ENCODE assay signal across 37 mouse cellular contexts in the genomic region with DNA sequence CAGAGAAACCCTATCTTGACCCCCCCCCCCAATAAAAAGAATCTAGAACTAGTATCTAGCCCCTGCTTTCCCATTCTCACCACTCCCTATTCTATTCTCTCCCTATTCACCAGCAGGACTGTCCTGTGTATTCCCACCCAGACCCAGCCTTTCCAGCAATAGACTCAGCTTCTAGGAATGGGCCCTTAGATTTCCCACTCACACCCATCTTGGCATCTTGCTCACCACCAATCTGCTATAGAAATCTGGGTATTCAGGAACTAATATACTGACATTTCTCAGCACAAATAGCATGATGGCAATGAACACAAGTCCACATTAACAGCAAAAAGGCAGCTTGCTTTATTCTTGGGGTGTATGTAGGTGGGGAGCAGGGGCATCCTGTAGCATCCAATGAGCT. TPM values are rescaled to one million over a fixed set of nuclear protein-coding genes. Genes with fewer than 3 reads are reported as not detected.
"Had no signal": no experiment of that assay in that cellular context is flagged by ENCODE, and none has a peak within 500 bp of the region (broad histone marks: within the 10 kb centered on the region; RNA-seq: fewer than 3 reads in every experiment).

No protein-coding gene starts in this region.

- H3K4me3 ChIP-seq: limb, embryonic 10.5 days; limb, embryonic 12.5 days; limb, embryonic 13.5 days; limb, embryonic 15.5 days; liver, embryonic 12.5 days; liver, embryonic 13.5 days; liver, embryonic 15.5 days; lung, embryonic 15.5 days; megakaryocyte, embryonic 14.5 days; midbrain, embryonic 10.5 days; midbrain, embryonic 12.5 days; midbrain, embryonic 13.5 days; midbrain, embryonic 15.5 days; myocyte; neural tube, embryonic 12.5 days had no signal

- H3K27ac ChIP-seq: limb, embryonic 10.5 days; limb, embryonic 12.5 days; limb, embryonic 13.5 days; limb, embryonic 15.5 days; liver, embryonic 12.5 days; liver, embryonic 13.5 days; liver, embryonic 14.5 days; liver, embryonic 15.5 days; lung, embryonic 15.5 days; macrophage; midbrain, embryonic 10.5 days; midbrain, embryonic 12.5 days; midbrain, embryonic 15.5 days; neural tube, embryonic 12.5 days had no signal

- H3K27me3 ChIP-seq: limb, embryonic 13.5 days; limb, embryonic 15.5 days; liver, embryonic 13.5 days; liver, embryonic 15.5 days; lung, embryonic 15.5 days; midbrain, embryonic 12.5 days; midbrain, embryonic 13.5 days; midbrain, embryonic 15.5 days; neural tube, embryonic 12.5 days had no signal

- H3K4me2 ChIP-seq: limb, embryonic 12.5 days; limb, embryonic 13.5 days; limb, embryonic 15.5 days; liver, embryonic 11.5 days; liver, embryonic 12.5 days; liver, embryonic 13.5 days; liver, embryonic 15.5 days; lung, embryonic 14.5 days; lung, embryonic 15.5 days; midbrain, embryonic 11.5 days; midbrain, embryonic 12.5 days; midbrain, embryonic 13.5 days; midbrain, embryonic 15.5 days; neural tube, embryonic 12.5 days had no signal

- ATAC-seq: liver, embryonic 12.5 days; liver, postnatal 0 days; lung, postnatal 0 days; midbrain, embryonic 13.5 days; midbrain, embryonic 15.5 days; midbrain, embryonic 16.5 days had no signal

- DNase-seq: left cerebral cortex, postnatal 4 days; liver; liver, embryonic 13.5 days; liver, postnatal 0 days; lung, adult 18-20 months; lung, adult 2 months; lung, embryonic 14.5 days; lung, postnatal 10 days; lung, postnatal 14 days; lung, postnatal 36 days; lung, postnatal 4 days; midbrain, embryonic 14.5 days had no signal

- H3K4me1 ChIP-seq: limb, embryonic 12.5 days had no signal

- H3K36me3 ChIP-seq: lung, embryonic 15.5 days had no signal

- H3K9ac ChIP-seq: limb, embryonic 12.5 days; limb, embryonic 13.5 days; limb, embryonic 15.5 days; liver, embryonic 12.5 days; liver, embryonic 13.5 days; liver, embryonic 14.5 days; liver, embryonic 15.5 days; liver, postnatal 0 days; lung, embryonic 14.5 days; lung, embryonic 15.5 days; midbrain, embryonic 12.5 days; midbrain, embryonic 13.5 days; midbrain, embryonic 15.5 days; neural tube, embryonic 12.5 days had no signal

- H3K9me3 ChIP-seq: limb, embryonic 10.5 days; limb, embryonic 12.5 days; limb, embryonic 13.5 days; limb, embryonic 15.5 days; liver, embryonic 12.5 days; liver, embryonic 13.5 days; liver, embryonic 15.5 days; lung, embryonic 15.5 days; megakaryocyte, embryonic 14.5 days; midbrain, embryonic 10.5 days; midbrain, embryonic 12.5 days; midbrain, embryonic 13.5 days; midbrain, embryonic 15.5 days; neural tube, embryonic 12.5 days had no signal

RNA-seq across cellular contexts. Expression of gene Srpk3, which starts 18.8 kb away (rescaled TPM):
- total RNA-seq: liver, adult 2 months; megakaryocyte progenitor cell, adult 5-6 weeks; megakaryocyte, adult 5-6 weeks; megakaryocyte-erythroid progenitor cell, adult 5-6 weeks had no signal

RNA-seq across cellular contexts. Expression of gene Plxnb3, which starts 36.1 kb away (rescaled TPM):
- total RNA-seq: megakaryocyte-erythroid progenitor cell, adult 5-6 weeks had no signal
- polyA plus RNA-seq: limb, embryonic 10.5 days; midbrain, embryonic 11.5 days; neural tube, embryonic 11.5 days had no signal
